Mouse (Mus musculus) CH12.LX (cell line): Measurements from ENCODE around the gene AC192777.2. TPM values are rescaled to one million over a fixed set of nuclear protein-coding genes. Genes with fewer than 3 reads are reported as not detected.
"Not testable (repeated sequence)": the region's sequence is repeated elsewhere in the genome, so short reads cannot be mapped to it uniquely, and the experiment has no call there.

Experiments
- DNase-seq: peaks from one replicate; pipeline ENCODE4 v3.0.0-alpha.2; 2013; ENCODE audit errors: extremely low read depth
- H3K27ac ChIP-seq: 2 replicates; pipeline ENCODE4 v1.5.1; 2012; ENCODE audit warnings: low read depth, mild to moderate bottlenecking, control low read depth, moderate library complexity; ENCODE audit not compliant: insufficient read depth
- H3K27me3 ChIP-seq: replicated peaks from 2 replicates; pipeline ENCODE3; 2012; ENCODE audit warnings: inconsistent platforms
- H3K36me3 ChIP-seq, 2 experiments: replicated peaks in 1 of 2; 2 replicates each; pipeline versions ENCODE3 to v1.6.1; 2012; ENCODE audit warnings: inconsistent platforms in 1 of 2, low read length in 1 of 2, mild to moderate bottlenecking in 1 of 2, mixed read lengths in 1 of 2, moderate library complexity in 1 of 2; ENCODE audit not compliant: control insufficient read depth in 1 of 2, insufficient read depth in 1 of 2
- H3K4me1 ChIP-seq, 2 experiments: 2 replicates each; pipeline ENCODE4 v1.6.1; 2012; ENCODE audit warnings: inconsistent platforms in 1 of 2, moderate library complexity in 1 of 2; ENCODE audit not compliant: insufficient read depth in 2 of 2, control insufficient read depth in 1 of 2
- H3K4me2 ChIP-seq: 2 replicates; pipeline ENCODE4 v1.6.1; 2012; ENCODE audit warnings: low read depth, mild to moderate bottlenecking, control low read depth; ENCODE audit not compliant: poor library complexity, insufficient read depth, severe bottlenecking
- H3K4me3 ChIP-seq, 3 experiments: fragments of 150-350 bp in 1 of 3; sonication (generic) in 1 of 3; replicated peaks in 1 of 3; 2 replicates each; pipeline versions ENCODE3 to v1.5.1; 2011 to 2012; ENCODE audit warnings: low read depth in 2 of 3, low read length in 2 of 3, mild to moderate bottlenecking in 2 of 3, moderate library complexity in 2 of 3, control low read depth in 1 of 3, improper control_type of control experiment in 1 of 3, inconsistent platforms in 1 of 3, mixed read lengths in 1 of 3; ENCODE audit not compliant: poor library complexity in 1 of 3
- H3K79me2 ChIP-seq: replicated peaks from 2 replicates; pipeline ENCODE4 v1.6.1; 2012; ENCODE audit warnings: mild to moderate bottlenecking, moderate library complexity; ENCODE audit not compliant: control insufficient read depth, poor library complexity, insufficient read depth, severe bottlenecking; ENCODE audit errors: extremely low read depth
- H3K9ac ChIP-seq: 2 replicates; pipeline ENCODE4 v1.6.1; 2012; ENCODE audit warnings: low read depth, mild to moderate bottlenecking, control low read depth, moderate library complexity; ENCODE audit not compliant: insufficient read depth
- H3K9me3 ChIP-seq: replicated peaks from 2 replicates; pipeline ENCODE3; 2012; ENCODE audit warnings: low read length, inconsistent platforms, mixed read lengths
- dilution Hi-C: fragments of 300-500 bp; cut with MboI; formaldehyde crosslinking; loops from 2 replicates; pipeline ENCODE4 v1.14.3; 2020; ENCODE audit warnings: low sequenced_read_pairs; ENCODE audit not compliant: extremely low pct_unique_long_range_greater_than_20kb, extremely low pct_ligation_motif_present
- in situ Hi-C: fragments of 300-500 bp; cut with MboI; formaldehyde crosslinking; loops from 3 replicates; pipeline ENCODE4 v1.14.3; 2019; ENCODE audit warnings: low sequenced_read_pairs, low pct_ligation_motif_present, low pct_unique_long_range_greater_than_20kb, mixed read lengths
- polyA plus RNA-seq: library from polyadenylated mRNA; unstranded; fragments of >175 nt; gene quantifications from 2 replicates; pipeline ENCODE4 v1.2.1, GENCODE M21; 2012; ENCODE audit warnings: low read depth; ENCODE audit not compliant: insufficient read length
- total RNA-seq, 2 experiments: library from RNA; depleted of rRNA; stranded (reverse); fragments of 300-350 nt in 1 of 2; fragments of >200 nt in 1 of 2; gene quantifications; 2 replicates each; pipeline ENCODE4 v1.2.3; 2012 to 2014

The AC192777.2 gene
- total RNA-seq (2012; rRNA removed) (not detected in 2 replicates), total RNA-seq (2014; rRNA removed) (not detected in 2 replicates), polyA plus RNA-seq (not detected in 2 replicates)

GRCm38 (mm10) chr17:40095150-40095549 lies at the start of gene AC192777.2:
TSS of gene AC192777.2 (plus strand) at chr17:40095450.
- H3K4me1 ChIP-seq, dilution Hi-C loops: not testable (repeated sequence)

GRCm38 (mm10) chr17:40116172-40116571 lies 20.9 kb downstream of the AC192777.2 start:
- in situ Hi-C loops, H3K27ac ChIP-seq, H3K36me3 ChIP-seq, DNase-seq, H3K9me3 ChIP-seq, H3K9ac ChIP-seq, dilution Hi-C loops, H3K79me2 ChIP-seq, H3K27me3 ChIP-seq, H3K4me2 ChIP-seq, H3K4me3 ChIP-seq, H3K4me1 ChIP-seq: not testable (repeated sequence)

More at GRCm38 (mm10) chr17:40095150-40095549, at the start of gene AC192777.2:
- H3K27ac ChIP-seq, H3K9ac ChIP-seq, H3K36me3 ChIP-seq, H3K4me3 ChIP-seq, DNase-seq, H3K79me2 ChIP-seq, in situ Hi-C loops, H3K9me3 ChIP-seq, H3K4me2 ChIP-seq, H3K27me3 ChIP-seq: not testable (repeated sequence)

- H3K27me3 ChIP-seq, in situ Hi-C loops, H3K4me2 ChIP-seq, H3K9ac ChIP-seq, H3K4me3 ChIP-seq, H3K36me3 ChIP-seq, DNase-seq, H3K9me3 ChIP-seq, H3K27ac ChIP-seq, dilution Hi-C loops, H3K79me2 ChIP-seq, H3K4me1 ChIP-seq: not testable (repeated sequence)
These were observed 21.6 kb downstream of the AC192777.2 start for GRCm38 (mm10) chr17:40116877-40117276.

Other genes with a start within 250 kb of the AC192777.2 start
- gene Esp38, start 144.9 kb upstream of the AC192777.2 start, total RNA-seq (2012; rRNA removed) = not detected in 2 replicates
- not detected in 2 replicates for gene Esp38, start 144.9 kb upstream of the AC192777.2 start, total RNA-seq (2014; rRNA removed)
- not detected in 2 replicates for gene Esp38, start 144.9 kb upstream of the AC192777.2 start, polyA plus RNA-seq
- gene Pgk2, start 113.2 kb downstream of the AC192777.2 start, total RNA-seq (2012; rRNA removed) = not detected in 2 replicates
- not detected in 2 replicates for gene Pgk2, start 113.2 kb downstream of the AC192777.2 start, total RNA-seq (2014; rRNA removed)
- gene Pgk2, start 113.2 kb downstream of the AC192777.2 start, polyA plus RNA-seq = not detected in 2 replicates
- 0.13 and 0.25 TPM in 2 replicates for gene Crisp3, start 146.8 kb downstream of the AC192777.2 start, total RNA-seq (2012; rRNA removed)
- not detected in 2 replicates for gene Crisp3, start 146.8 kb downstream of the AC192777.2 start, total RNA-seq (2014; rRNA removed)
- not detected in 2 replicates for gene Crisp3, start 146.8 kb downstream of the AC192777.2 start, polyA plus RNA-seq
- not detected in 2 replicates for gene Crisp1, start 223.8 kb downstream of the AC192777.2 start, total RNA-seq (2012; rRNA removed)
- not detected in 2 replicates for gene Crisp1, start 223.8 kb downstream of the AC192777.2 start, total RNA-seq (2014; rRNA removed)
- gene Crisp1, start 223.8 kb downstream of the AC192777.2 start, polyA plus RNA-seq = not detected in 2 replicates